Mouse (Mus musculus): ENCODE results near the gene Ufsp2. TPM values are rescaled to one million over a fixed set of nuclear protein-coding genes. Genes with fewer than 3 reads are reported as not detected.

The Ufsp2 gene
- polyA plus RNA-seq (2015; fragmentation: Nextera tagmentation; extraction: Ambion mirVana): 55.8 and 56.1 TPM in 2 replicates

GRCm38 (mm10) chr8:45975126-45975836, at the start of gene Ufsp2, which contains the start of gene 1700029J07Rik:
Ufsp2 (plus strand) TSS chr8:45975528.
1700029J07Rik (minus strand) TSS chr8:45975252.

DNA sequence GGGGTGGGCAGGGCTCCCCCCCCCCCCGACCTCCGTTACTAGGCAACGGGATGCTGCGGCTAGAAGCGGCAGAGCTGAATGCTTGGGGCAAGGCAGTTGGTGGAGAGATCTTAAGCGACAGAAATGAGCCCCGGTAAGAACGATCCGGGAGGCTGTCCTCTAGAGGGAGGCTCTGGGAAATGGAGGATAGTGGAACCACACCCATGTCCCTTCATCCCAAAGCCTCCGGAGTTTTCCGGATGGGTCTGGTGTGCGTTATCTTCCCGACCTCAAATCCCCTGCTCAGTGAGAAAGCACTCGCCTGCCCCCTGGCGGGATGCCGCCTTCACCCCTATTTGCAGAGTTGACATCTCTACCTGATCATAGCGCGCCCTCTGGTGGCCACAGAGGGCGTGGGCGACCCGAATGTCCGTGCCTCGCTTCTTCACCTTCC, 40.7 kb upstream of the Ufsp2 start, which contains the start of gene Ccdc110:
Gene Ccdc110 (plus strand): TSS at position 38 of the 433 bp plus-strand sequence.

DNA sequence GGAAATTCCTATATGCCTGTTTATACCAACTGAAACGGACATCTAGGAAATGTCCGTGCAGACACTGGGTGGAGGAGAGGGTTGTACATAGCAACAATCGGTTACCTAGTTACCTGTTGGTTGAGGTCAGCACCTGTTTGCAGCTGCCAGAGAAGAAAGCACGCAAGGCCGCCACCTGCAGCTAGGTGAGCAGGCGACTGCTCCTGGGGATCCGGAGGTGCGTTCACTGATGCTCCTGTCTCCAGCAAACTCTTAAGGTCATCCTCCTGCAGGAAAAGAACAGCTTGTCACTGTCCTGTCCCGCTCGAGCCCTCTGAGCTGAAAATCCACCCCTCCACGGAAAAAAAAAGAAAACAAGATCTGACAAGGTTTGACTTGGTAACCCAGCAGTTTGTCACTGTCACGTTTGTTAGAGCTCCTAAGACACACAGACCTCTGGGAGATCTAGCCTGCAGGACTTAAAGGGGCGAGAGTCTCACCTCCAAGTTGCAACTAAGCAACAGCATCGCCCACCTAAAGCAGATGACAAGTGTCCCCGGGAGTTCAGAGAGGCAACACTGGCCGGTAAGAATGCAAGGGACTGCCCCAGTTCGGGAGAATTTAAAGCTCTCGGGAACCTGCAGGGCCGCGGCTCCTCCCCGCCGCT, 23.9 kb downstream of the Ufsp2 start, which contains the start of gene Lrp2bp:
Gene Lrp2bp (plus strand): TSS at position 166 of the 646 bp plus-strand sequence.

DNA sequence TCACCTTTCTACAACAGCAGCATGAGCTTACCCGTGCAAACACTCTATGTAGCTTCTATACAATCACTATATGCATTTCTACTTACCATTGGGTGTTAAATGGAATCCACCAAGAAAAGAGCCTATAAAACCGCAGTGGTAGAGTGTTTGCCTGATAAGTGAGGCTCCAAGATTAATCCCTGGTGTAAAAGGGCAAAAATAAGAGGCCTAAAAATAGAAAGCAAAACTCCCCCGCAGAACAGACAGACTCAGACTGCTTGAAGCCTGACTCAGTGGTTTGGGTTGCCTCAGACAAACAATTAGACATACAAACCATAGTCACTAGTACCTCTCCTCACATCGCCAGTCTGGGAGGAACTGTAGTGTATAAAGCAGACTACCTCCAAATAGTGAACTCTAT, 30.3 kb downstream of the Ufsp2 start, which contains the start of gene Ankrd37:
Gene Ankrd37 (minus strand): TSS at position 112 of the 400 bp plus-strand sequence.

Other genes with a start within 250 kb of the Ufsp2 start
- gene Pdlim3, start 90.1 kb upstream of the Ufsp2 start, polyA plus RNA-seq (2015; fragmentation: Nextera tagmentation; extraction: Ambion mirVana): 691 and 863 TPM in 2 replicates
- gene Ccdc110, start 40.9 kb upstream of the Ufsp2 start, polyA plus RNA-seq (2015; fragmentation: Nextera tagmentation; extraction: Ambion mirVana): not detected in 2 replicates
- 1.2 and 2.1 TPM in 2 replicates for gene 1700029J07Rik, start 276 bp upstream of the Ufsp2 start, polyA plus RNA-seq (2015; fragmentation: Nextera tagmentation; extraction: Ambion mirVana)
- gene Lrp2bp, start 23.8 kb downstream of the Ufsp2 start, polyA plus RNA-seq (2015; fragmentation: Nextera tagmentation; extraction: Ambion mirVana): 0.69 and 0.80 TPM in 2 replicates
- 4.7 and 7.4 TPM in 2 replicates for gene Ankrd37, start 30.2 kb downstream of the Ufsp2 start, polyA plus RNA-seq (2015; fragmentation: Nextera tagmentation; extraction: Ambion mirVana)
- 17.2 and 19.2 TPM in 2 replicates for gene Cfap97, start 176.2 kb downstream of the Ufsp2 start, polyA plus RNA-seq (2015; fragmentation: Nextera tagmentation; extraction: Ambion mirVana)
- gene Snx25, start 176.6 kb downstream of the Ufsp2 start, polyA plus RNA-seq (2015; fragmentation: Nextera tagmentation; extraction: Ambion mirVana): 3.4 TPM in 2 replicates
- gene Slc25a4, start 235.8 kb downstream of the Ufsp2 start, polyA plus RNA-seq (2015; fragmentation: Nextera tagmentation; extraction: Ambion mirVana): 2,767 and 3,278 TPM in 2 replicates